Mouse (Mus musculus) neural tube, embryonic 11.5 days (tissue): ENCODE results near the gene 2210011C24Rik. TPM values are rescaled to one million over a fixed set of nuclear protein-coding genes. Genes with fewer than 3 reads are reported as not detected.
"Not testable (repeated sequence)": the region's sequence is repeated elsewhere in the genome, so short reads cannot be mapped to it uniquely, and the experiment has no call there.

ENCODE experiments used
- ATAC-seq: fragments of 200-750 bp; cut with Nextera tagmentation; 2 replicates; pipeline ENCODE4 v1.8.0; 2017; ENCODE audit warnings: moderate number of reproducible peaks, mild to moderate bottlenecking, moderate TSS enrichment, moderate library complexity; ENCODE audit not compliant: insufficient read depth, low FRiP score, low TSS enrichment
- DNase-seq: peaks from one replicate; pipeline ENCODE4 v3.0.0-alpha.2; 2015; ENCODE audit warnings: low spot score
- H3K27ac ChIP-seq: fragments of 300-500 bp; sonication (generic); 2 replicates; pipeline ENCODE4 v1.5.1; 2014; ENCODE audit warnings: low read depth, mild to moderate bottlenecking, low read length
- H3K27me3 ChIP-seq: fragments of 300-500 bp; sonication (generic); 2 replicates; pipeline ENCODE4 v1.6.1; 2014; ENCODE audit warnings: mild to moderate bottlenecking, low read length, mixed read lengths; ENCODE audit not compliant: control insufficient read depth, insufficient read depth
- H3K36me3 ChIP-seq: fragments of 300-500 bp; sonication (generic); 2 replicates; pipeline ENCODE4 v1.6.1; 2014; ENCODE audit warnings: mild to moderate bottlenecking, low read length, moderate library complexity, mixed read lengths; ENCODE audit not compliant: control insufficient read depth, insufficient read depth
- H3K4me1 ChIP-seq: fragments of 300-500 bp; sonication (generic); 2 replicates; pipeline ENCODE4 v1.6.1; 2014; ENCODE audit warnings: low read length, mixed read lengths; ENCODE audit not compliant: control insufficient read depth, insufficient read depth
- H3K4me2 ChIP-seq: fragments of 300-500 bp; sonication (generic); 2 replicates; pipeline ENCODE4 v1.6.1; 2014; ENCODE audit warnings: low read depth, mild to moderate bottlenecking, moderate library complexity
- H3K4me3 ChIP-seq: fragments of 300-500 bp; sonication (generic); 2 replicates; pipeline ENCODE4 v1.5.1; 2014; ENCODE audit warnings: low read depth, low read length
- H3K9ac ChIP-seq: fragments of 300-500 bp; sonication (generic); 2 replicates; pipeline ENCODE4 v1.6.1; 2014; ENCODE audit warnings: mild to moderate bottlenecking, low read length
- H3K9me3 ChIP-seq: fragments of 300-500 bp; sonication (generic); 2 replicates; pipeline ENCODE4 v1.6.1; 2016; ENCODE audit warnings: low read length; ENCODE audit not compliant: control insufficient read depth
- WGBS: fragments of 180-500 bp; shearing (Covaris S2); extraction: QIAGEN DNeasy Blood & Tissue Kit; methylation state at CpG from one replicate; pipeline ENCODE4 v1.1.7; 2014; 5-methylcytosine and 5-hydroxymethylcytosine counted together
- polyA plus RNA-seq: library from polyadenylated mRNA; unstranded; fragments of >200 nt; fragmentation: Nextera tagmentation; extraction: Ambion mirVana; gene quantifications from 2 replicates; pipeline ENCODE4 v1.2.1, GENCODE M21; 2014

2210011C24Rik gene
- polyA plus RNA-seq, 1 experiment from 2014 or later, result not detected

GRCm38 (mm10) chr8:83994030-83994429 is 17.9 kb downstream of the 2210011C24Rik start:
- Histone ChIP-seq H3K36me3 (peaks cover 17% of the 10 kb centered on the region), H3K4me1 (peaks cover 3% of the 10 kb centered on the region; the same call in 1 of the 2 replicates), H3K4me3 (no peak overlapping the region), H3K9ac (no peak overlapping the region), H3K9me3 (no peaks in the 10 kb centered on the region), H3K27ac (no peak overlapping the region), H3K4me2 (no peak overlapping the region), H3K27me3 (no peaks in the 10 kb centered on the region)
- DNase-seq (no peak), ATAC-seq (no peak)
- WGBS, result 91% methylated on average over 3 of the region's 3 CpGs

GRCm38 (mm10) chr8:83992488-83992887 is 19.5 kb downstream of the 2210011C24Rik start:
- 85% methylated on average over 2 of the region's 2 CpGs for WGBS
- Histone ChIP-seq H3K27me3 (no peaks in the 10 kb centered on the region), H3K36me3 (peaks cover 18% of the 10 kb centered on the region), H3K4me1 (no peaks in the 10 kb centered on the region), H3K4me3 (no peak overlapping the region), H3K4me2 (no peak overlapping the region), H3K9ac (no peak overlapping the region), H3K27ac (no peak overlapping the region), H3K9me3 (no peaks in the 10 kb centered on the region)
- ATAC-seq (no peak), DNase-seq (no peak)

GRCm38 (mm10) chr8:83990170-83990569 is 21.8 kb downstream of the 2210011C24Rik start:
- 93% methylated on average over 14 of the region's 14 CpGs for WGBS
- H3K9me3 ChIP-seq, result no peaks in the 10 kb centered on the region

DNA sequence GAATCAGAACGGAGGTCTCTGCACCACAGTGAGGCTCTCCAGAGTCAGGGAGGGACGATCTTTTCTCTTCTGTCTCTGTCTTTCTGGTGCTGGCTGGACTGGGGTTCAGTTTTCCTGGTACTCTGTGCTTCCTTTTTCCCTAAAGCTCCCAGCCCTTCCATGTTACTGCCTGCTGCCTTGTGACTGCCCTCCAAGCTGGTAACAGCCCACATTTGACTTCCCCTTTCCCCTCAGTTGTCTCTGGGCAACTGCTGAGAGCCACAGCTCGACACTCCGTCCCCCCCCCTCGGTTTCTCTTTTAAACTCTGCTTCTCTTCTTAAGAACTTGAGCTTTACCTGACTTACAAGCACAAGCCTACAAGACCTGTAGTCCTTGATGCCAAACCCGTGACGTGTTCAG is 22.7 kb downstream of the 2210011C24Rik start:
- Histone ChIP-seq H3K27ac (no peak overlapping the region), H3K4me3 (no peak overlapping the region), H3K4me1 (no peaks in the 10 kb centered on the region), H3K36me3 (peaks cover 29% of the 10 kb centered on the region), H3K27me3 (no peaks in the 10 kb centered on the region), H3K9ac (no peak overlapping the region), H3K4me2 (no peak overlapping the region), H3K9me3 (no peaks in the 10 kb centered on the region)
- 91% methylated on average over 7 of the region's 7 CpGs for WGBS
- DNase-seq (no peak), ATAC-seq (no peak)

More at GRCm38 (mm10) chr8:83990170-83990569, 21.8 kb downstream of the 2210011C24Rik start:
- H3K4me2 ChIP-seq, result no peak overlapping the region
- DNase-seq (no peak), ATAC-seq (no peak)
- no peak overlapping the region for H3K27ac ChIP-seq
- no peaks in the 10 kb centered on the region for H3K27me3 ChIP-seq
- H3K9ac ChIP-seq, result no peak overlapping the region
- H3K4me3 ChIP-seq, result no peak overlapping the region
- peaks cover 29% of the 10 kb centered on the region for H3K36me3 ChIP-seq
- H3K4me1 ChIP-seq, result no peaks in the 10 kb centered on the region

- H3K4me3 ChIP-seq, H3K27ac ChIP-seq, H3K27me3 ChIP-seq, H3K9ac ChIP-seq, H3K9me3 ChIP-seq, H3K4me1 ChIP-seq, DNase-seq, ATAC-seq, H3K4me2 ChIP-seq: not testable (repeated sequence)
- H3K36me3 ChIP-seq, result peaks cover 30% of the 10 kb centered on the region
- WGBS, result 92% methylated on average over 2 of the region's 2 CpGs
These were observed 28.7 kb downstream of the 2210011C24Rik start for GRCm38 (mm10) chr8:83983222-83983621.

- 86% methylated on average over 4 of the region's 4 CpGs for WGBS
- Histone ChIP-seq H3K9ac (no peak overlapping the region), H3K4me3 (no peak overlapping the region), H3K27ac (no peak overlapping the region), H3K4me1 (no peaks in the 10 kb centered on the region), H3K27me3 (no peaks in the 10 kb centered on the region), H3K36me3 (peaks cover 29% of the 10 kb centered on the region), H3K9me3 (no peaks in the 10 kb centered on the region), H3K4me2 (no peak overlapping the region)
- ATAC-seq (no peak), DNase-seq (no peak)
These were observed 29.5 kb downstream of the 2210011C24Rik start for GRCm38 (mm10) chr8:83982449-83982848.

DNA sequence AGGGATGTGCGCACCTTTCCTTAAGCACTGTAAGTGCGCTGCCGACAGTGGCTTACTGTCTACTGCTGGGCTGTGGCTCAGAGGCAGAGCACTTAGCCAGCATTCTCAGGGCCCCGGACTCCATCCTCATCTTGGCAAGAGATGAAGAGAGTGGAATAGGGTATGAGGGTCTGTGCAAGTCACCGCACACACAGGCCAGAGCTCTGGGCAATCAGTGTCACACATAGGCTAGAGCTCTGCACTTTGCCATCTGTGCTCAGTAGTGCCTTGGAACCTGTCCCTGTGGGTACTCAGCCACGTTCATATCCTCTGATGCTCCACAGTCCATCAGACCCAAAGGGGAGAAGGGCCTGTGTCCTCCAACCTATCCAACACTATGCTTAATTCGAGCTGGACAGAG is 30.4 kb downstream of the 2210011C24Rik start:
- Histone ChIP-seq H3K4me1 (no peaks in the 10 kb centered on the region), H3K4me2 (no peak overlapping the region), H3K4me3 (no peak overlapping the region), H3K36me3 (peaks cover 22% of the 10 kb centered on the region), H3K27me3 (no peaks in the 10 kb centered on the region), H3K9ac (no peak overlapping the region), H3K9me3 (no peaks in the 10 kb centered on the region), H3K27ac (no peak overlapping the region)
- DNase-seq (no peak), ATAC-seq (no peak)
- 95% methylated on average over 7 of the region's 7 CpGs for WGBS

DNA sequence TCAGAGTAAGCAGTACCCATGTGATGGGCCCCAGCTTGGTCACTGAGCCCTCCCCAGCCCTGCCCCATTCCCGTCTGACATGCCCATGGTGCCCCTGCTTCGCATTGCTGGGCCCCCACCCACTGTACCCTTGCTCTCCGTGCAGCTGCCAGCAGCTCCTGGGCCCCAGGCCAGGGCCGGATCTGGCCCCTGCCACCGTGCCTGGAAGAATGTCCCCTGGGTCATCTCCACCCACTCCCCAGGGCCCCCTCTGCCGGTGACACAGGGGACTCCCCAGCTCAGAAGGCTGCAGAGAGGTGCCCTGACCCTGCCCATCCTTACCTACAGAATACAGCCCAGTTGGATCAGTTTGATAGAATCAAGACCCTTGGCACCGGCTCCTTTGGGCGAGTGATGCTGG is 31.1 kb downstream of the 2210011C24Rik start:
- H3K4me2 ChIP-seq, result no peak overlapping the region
- no peak overlapping the region for H3K4me3 ChIP-seq
- DNase-seq, result no peak
- H3K36me3 ChIP-seq, result peaks cover 18% of the 10 kb centered on the region
- H3K27ac ChIP-seq, result no peak overlapping the region
- H3K27me3 ChIP-seq, result no peaks in the 10 kb centered on the region
- 89% methylated on average over 8 of the region's 8 CpGs for WGBS
- H3K9me3 ChIP-seq, result no peaks in the 10 kb centered on the region
- no peak overlapping the region for H3K9ac ChIP-seq
- no peak for ATAC-seq
- no peaks in the 10 kb centered on the region for H3K4me1 ChIP-seq

GRCm38 (mm10) chr8:83980250-83980649 is 31.7 kb downstream of the 2210011C24Rik start:
- DNase-seq (no peak), ATAC-seq (no peak)
- Histone ChIP-seq H3K9ac (no peak overlapping the region), H3K27ac (no peak overlapping the region), H3K27me3 (no peaks in the 10 kb centered on the region), H3K9me3 (no peaks in the 10 kb centered on the region), H3K4me1 (no peaks in the 10 kb centered on the region), H3K36me3 (peaks cover 18% of the 10 kb centered on the region), H3K4me2 (no peak overlapping the region), H3K4me3 (no peak overlapping the region)
- 94% methylated on average over 1 of the region's 1 CpGs for WGBS
